Mouse (Mus musculus): Measurements from ENCODE around the gene Rnft2. TPM values are rescaled to one million over a fixed set of nuclear protein-coding genes. Genes with fewer than 3 reads are reported as not detected.

Rnft2 gene
- polyA plus RNA-seq, 1 experiment = 53.8 TPM

GRCm38 (mm10) chr5:118171665-118172064, 73.3 kb downstream of the Rnft2 start:
- peak overlapping the region; percentile 53 for H3K4me3 ChIP-seq (replicated peaks; ENCODE audit: insufficient read depth, low read depth, low read length)
- no peak overlapping the region for H3K27ac ChIP-seq (ENCODE audit: insufficient read depth, low read length)
- WGBS = 1% methylated on average over 36 of the region's 36 CpGs
- peaks cover 10% of the 10 kb centered on the region for H3K4me1 ChIP-seq (ENCODE audit: control insufficient read depth, insufficient read depth, low read length)
- DNase-seq = no peak
- TF ChIP-seq POLR2A (IDR thresholded peaks at IDR 0.05; ENCODE audit: borderline replicate concordance, insufficient read depth, low read length) (no peak), CTCF (IDR thresholded peaks at IDR 0.05; ENCODE audit: borderline replicate concordance, insufficient read depth, low read depth, low read length) (no peak)
- peaks cover 1% of the 10 kb centered on the region; the same call in 1 of the 2 replicates for H3K27me3 ChIP-seq (ENCODE audit: control insufficient read depth, insufficient read depth, low read length)

- Histone ChIP-seq H3K4me3 (replicated peaks; ENCODE audit: insufficient read depth, low read depth, low read length) (peak overlapping the region; percentile 53), H3K27ac (ENCODE audit: insufficient read depth, low read length) (no peak overlapping the region), H3K27me3 (ENCODE audit: control insufficient read depth, insufficient read depth, low read length) (peaks cover 1% of the 10 kb centered on the region; the same call in 1 of the 2 replicates), H3K4me1 (ENCODE audit: control insufficient read depth, insufficient read depth, low read length) (peaks cover 10% of the 10 kb centered on the region)
- peak; percentile 57; the same call in 1 of the 2 replicates for TF ChIP-seq CTCF (IDR thresholded peaks at IDR 0.05; ENCODE audit: borderline replicate concordance, insufficient read depth, low read depth, low read length)
- TF ChIP-seq POLR2A (IDR thresholded peaks at IDR 0.05; ENCODE audit: borderline replicate concordance, insufficient read depth, low read length) = no peak
- WGBS = 1% methylated on average over 25 of the region's 25 CpGs
- DNase-seq = peak; percentile 38 to 50
These were observed 73.9 kb downstream of the Rnft2 start for GRCm38 (mm10) chr5:118170888-118171529.

GRCm38 (mm10) chr5:118169222-118170221, 75.4 kb downstream of the Rnft2 start:
- Histone ChIP-seq H3K27ac (ENCODE audit: insufficient read depth, low read length) (no peak overlapping the region), H3K27me3 (ENCODE audit: control insufficient read depth, insufficient read depth, low read length) (no peaks in the 10 kb centered on the region; the same call in 1 of the 2 replicates), H3K4me1 (ENCODE audit: control insufficient read depth, insufficient read depth, low read length) (peaks cover 10% of the 10 kb centered on the region), H3K4me3 (replicated peaks; ENCODE audit: insufficient read depth, low read depth, low read length) (peak overlapping the region; percentile 53)
- TF ChIP-seq POLR2A (IDR thresholded peaks at IDR 0.05; ENCODE audit: borderline replicate concordance, insufficient read depth, low read length) (no peak), CTCF (IDR thresholded peaks at IDR 0.05; ENCODE audit: borderline replicate concordance, insufficient read depth, low read depth, low read length) (peak; percentile 43; the same call in 1 of the 2 replicates)
- peak; percentile 58 to 67 for DNase-seq
- WGBS = 1% methylated on average over 116 of the region's 117 CpGs

GRCm38 (mm10) chr5:118167561-118167995, 77.3 kb downstream of the Rnft2 start:
- Histone ChIP-seq H3K4me1 (ENCODE audit: control insufficient read depth, insufficient read depth, low read length) (peaks cover 10% of the 10 kb centered on the region; the same call in 1 of the 2 replicates), H3K27me3 (ENCODE audit: control insufficient read depth, insufficient read depth, low read length) (no peaks in the 10 kb centered on the region; the same call in 1 of the 2 replicates), H3K4me3 (replicated peaks; ENCODE audit: insufficient read depth, low read depth, low read length) (no peak overlapping the region), H3K27ac (ENCODE audit: insufficient read depth, low read length) (no peak overlapping the region)
- TF ChIP-seq POLR2A (IDR thresholded peaks at IDR 0.05; ENCODE audit: borderline replicate concordance, insufficient read depth, low read length) (no peak), CTCF (IDR thresholded peaks at IDR 0.05; ENCODE audit: borderline replicate concordance, insufficient read depth, low read depth, low read length) (no peak)
- 53% methylated on average over 8 of the region's 8 CpGs for WGBS
- peak in 1 of 2 experiments; percentile 33 for DNase-seq

GRCm38 (mm10) chr5:118165462-118165861, 79.5 kb downstream of the Rnft2 start:
- no peaks in the 10 kb centered on the region for H3K4me1 ChIP-seq (ENCODE audit: control insufficient read depth, insufficient read depth, low read length)
- DNase-seq = no peak
- TF ChIP-seq POLR2A (IDR thresholded peaks at IDR 0.05; ENCODE audit: borderline replicate concordance, insufficient read depth, low read length) (no peak), CTCF (IDR thresholded peaks at IDR 0.05; ENCODE audit: borderline replicate concordance, insufficient read depth, low read depth, low read length) (peak; percentile 16; the same call in 1 of the 2 replicates)
- no peak overlapping the region for H3K4me3 ChIP-seq (replicated peaks; ENCODE audit: insufficient read depth, low read depth, low read length)
- no peaks in the 10 kb centered on the region for H3K27me3 ChIP-seq (ENCODE audit: control insufficient read depth, insufficient read depth, low read length)
- no peak overlapping the region for H3K27ac ChIP-seq (ENCODE audit: insufficient read depth, low read length)

- no peaks in the 10 kb centered on the region for H3K27me3 ChIP-seq (ENCODE audit: control insufficient read depth, insufficient read depth, low read length)
- TF ChIP-seq CTCF (IDR thresholded peaks at IDR 0.05; ENCODE audit: borderline replicate concordance, insufficient read depth, low read depth, low read length) (no peak), POLR2A (IDR thresholded peaks at IDR 0.05; ENCODE audit: borderline replicate concordance, insufficient read depth, low read length) (no peak)
- no peak for DNase-seq
- H3K4me1 ChIP-seq (ENCODE audit: control insufficient read depth, insufficient read depth, low read length) = no peaks in the 10 kb centered on the region
- 10% methylated on average over 12 of the region's 12 CpGs for WGBS
- H3K4me3 ChIP-seq (replicated peaks; ENCODE audit: insufficient read depth, low read depth, low read length) = no peak within 1 kb of the TSS
- no peak within 1 kb of the TSS for H3K27ac ChIP-seq (ENCODE audit: insufficient read depth, low read length)
These were observed 80.3 kb downstream of the Rnft2 start, which contains the start of gene Hrk for GRCm38 (mm10) chr5:118164581-118164980. Hrk (plus strand) TSS chr5:118164648.

GRCm38 (mm10) chr5:118160691-118161090, 84.2 kb downstream of the Rnft2 start:
- Histone ChIP-seq H3K4me1 (ENCODE audit: control insufficient read depth, insufficient read depth, low read length) (no peaks in the 10 kb centered on the region), H3K27me3 (ENCODE audit: control insufficient read depth, insufficient read depth, low read length) (no peaks in the 10 kb centered on the region), H3K27ac (ENCODE audit: insufficient read depth, low read length) (no peak overlapping the region), H3K4me3 (replicated peaks; ENCODE audit: insufficient read depth, low read depth, low read length) (no peak overlapping the region)
- no peak for TF ChIP-seq CTCF (IDR thresholded peaks at IDR 0.05; ENCODE audit: borderline replicate concordance, insufficient read depth, low read depth, low read length)
- TF ChIP-seq POLR2A (IDR thresholded peaks at IDR 0.05; ENCODE audit: borderline replicate concordance, insufficient read depth, low read length) = no peak
- no peak for DNase-seq
- WGBS = 36% methylated on average over 4 of the region's 4 CpGs

Data from cerebellum, adult 2 months (tissue).